Mouse (Mus musculus): ENCODE data around the gene Nmrk1.

Nmrk1 gene

DNA sequence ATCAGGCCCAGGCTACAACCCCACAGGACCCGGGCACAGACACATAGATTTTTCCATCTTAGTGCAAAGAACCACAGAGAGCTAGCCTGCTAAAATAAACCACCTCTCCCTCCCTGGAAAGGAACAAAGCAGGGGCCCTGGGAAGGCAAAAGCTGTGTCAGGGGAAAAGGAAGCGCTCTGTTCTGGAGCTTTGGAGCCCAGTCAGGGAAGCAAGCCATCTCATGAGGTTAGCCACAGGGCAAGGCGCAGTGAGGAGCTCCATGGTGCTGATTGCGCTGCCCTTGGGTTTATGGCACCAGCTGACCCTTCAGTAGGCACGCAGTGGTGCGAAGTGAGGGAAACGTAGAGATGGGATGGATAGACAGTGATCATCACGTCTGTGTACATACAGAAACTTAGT lies 22.6 kb downstream of the Nmrk1 start:
- DNase-seq (ENCODE audit: low spot score in 2 of 2), result no peak

DNA sequence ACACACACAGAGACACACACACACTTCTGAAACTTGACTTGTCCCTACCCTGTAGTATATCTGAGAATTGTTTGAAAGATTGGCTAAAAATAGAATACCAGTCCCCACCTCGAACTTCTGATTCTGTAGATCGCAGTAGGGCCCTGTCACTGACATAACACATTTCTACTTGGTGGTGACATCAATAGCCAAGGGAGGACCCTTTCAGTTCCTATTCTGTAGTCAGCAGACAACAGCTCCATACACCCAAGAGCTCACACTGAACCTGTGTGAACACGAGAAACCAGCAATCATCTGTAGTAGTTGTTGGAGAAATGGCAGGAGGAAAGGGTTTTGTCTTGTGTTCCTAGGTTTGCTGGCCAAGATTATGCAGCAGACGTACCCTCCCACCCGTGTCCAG lies 23.2 kb downstream of the Nmrk1 start:
- no peak for DNase-seq (ENCODE audit: low spot score in 2 of 2)

DNA sequence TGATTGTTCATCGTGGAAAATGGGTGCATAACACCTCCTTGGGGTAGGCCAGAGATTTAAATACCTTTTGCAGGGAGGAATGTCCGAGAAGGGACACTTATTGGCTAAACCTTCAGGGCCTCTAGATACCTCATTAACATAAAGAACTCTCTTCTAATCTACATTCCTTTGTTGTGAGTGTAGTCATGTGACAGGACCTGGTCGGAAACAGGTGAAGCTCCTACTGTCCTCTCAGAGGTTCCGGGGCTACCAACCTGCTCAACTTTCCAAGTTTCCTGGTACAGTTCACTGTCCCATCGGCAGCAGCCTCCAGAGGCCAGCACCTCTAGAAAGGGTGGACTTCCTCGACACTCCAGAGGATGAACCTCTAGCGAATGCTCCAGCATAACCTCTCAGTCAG lies 24.2 kb downstream of the Nmrk1 start:
- DNase-seq (ENCODE audit: low spot score in 2 of 2), result no peak

DNA sequence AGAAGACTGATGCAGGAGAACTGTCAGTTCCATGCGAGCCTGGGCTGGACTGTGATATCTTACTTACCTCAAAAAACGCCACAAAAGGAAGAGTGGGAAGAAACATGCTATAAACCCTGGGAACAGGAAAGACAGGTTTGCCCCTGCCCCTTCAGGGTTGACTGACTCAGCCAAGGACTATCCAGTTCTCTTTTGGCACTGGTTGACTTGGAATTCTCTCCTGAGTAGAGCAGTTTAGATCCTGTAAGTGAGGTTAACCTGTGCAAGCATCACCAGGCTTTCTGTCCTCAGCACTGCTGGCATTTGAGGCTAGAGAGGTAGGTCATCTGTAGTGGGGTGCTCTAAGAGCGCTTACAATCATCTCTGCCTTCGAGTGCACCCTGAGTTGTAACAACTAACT lies 26.7 kb downstream of the Nmrk1 start:
- DNase-seq (ENCODE audit: low spot score in 2 of 2), result peak in 1 of 2 experiments; percentile 6

DNA sequence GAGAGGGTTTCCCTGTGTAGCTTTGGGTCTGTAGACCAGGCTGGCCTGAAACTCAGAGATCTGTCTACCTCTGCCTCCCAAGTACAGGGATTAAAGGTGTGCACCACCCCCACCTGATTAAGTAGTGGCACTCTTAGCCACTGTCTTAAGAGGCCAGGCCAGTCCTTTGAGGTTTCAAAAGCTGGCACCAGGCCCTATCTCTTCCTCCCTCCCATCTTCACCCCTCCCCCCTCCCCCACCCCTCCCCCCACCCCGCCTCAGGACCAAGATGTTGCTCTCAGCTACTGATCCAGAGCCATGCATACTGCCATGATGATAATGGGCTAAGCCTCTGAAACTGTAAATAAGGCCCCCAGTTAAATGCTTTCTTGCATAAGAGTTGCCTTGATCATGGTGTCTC lies 27.6 kb downstream of the Nmrk1 start:
- DNase-seq (ENCODE audit: low spot score in 2 of 2), result no peak

DNA sequence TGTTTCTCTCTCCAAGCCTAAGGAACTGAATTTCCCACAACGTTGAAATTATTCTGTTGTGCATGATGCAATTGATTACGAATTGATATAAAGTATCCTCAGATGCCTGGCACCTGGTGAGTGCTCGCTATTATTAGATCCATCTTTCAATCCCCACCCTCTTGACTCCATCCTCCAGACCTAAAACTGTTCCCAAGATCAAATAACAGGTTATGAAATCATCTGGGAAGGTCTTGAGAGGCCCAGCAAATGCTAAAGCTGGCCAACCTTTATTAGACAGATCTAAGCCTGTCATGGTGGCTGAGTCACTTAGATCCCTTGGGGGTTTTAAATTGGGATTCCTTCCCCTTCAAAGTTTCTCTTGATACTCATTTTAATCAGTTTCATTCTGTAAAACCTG lies 28.7 kb downstream of the Nmrk1 start:
- no peak for DNase-seq (ENCODE audit: low spot score in 2 of 2)

DNA sequence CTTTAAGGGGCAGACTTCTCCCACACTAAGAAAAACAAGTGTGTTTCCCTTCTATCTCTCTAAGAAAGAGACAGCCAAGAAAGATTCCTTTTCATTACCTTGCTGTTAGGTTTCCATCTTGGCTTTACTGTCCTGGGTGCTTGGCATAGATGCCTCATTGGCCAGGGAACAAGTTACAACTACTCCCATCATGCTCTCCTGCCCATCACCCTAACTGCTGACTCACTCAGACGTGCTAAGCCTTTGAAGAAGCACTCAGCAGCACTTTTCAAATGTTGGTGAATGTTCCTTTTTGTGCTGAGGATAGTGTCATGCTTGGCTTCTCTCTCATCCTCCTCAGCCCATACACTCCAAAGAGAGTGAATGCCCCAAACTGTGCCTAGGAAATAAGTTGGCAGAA lies 29.9 kb downstream of the Nmrk1 start:
- no peak for DNase-seq (ENCODE audit: low spot score in 2 of 2)

DNA sequence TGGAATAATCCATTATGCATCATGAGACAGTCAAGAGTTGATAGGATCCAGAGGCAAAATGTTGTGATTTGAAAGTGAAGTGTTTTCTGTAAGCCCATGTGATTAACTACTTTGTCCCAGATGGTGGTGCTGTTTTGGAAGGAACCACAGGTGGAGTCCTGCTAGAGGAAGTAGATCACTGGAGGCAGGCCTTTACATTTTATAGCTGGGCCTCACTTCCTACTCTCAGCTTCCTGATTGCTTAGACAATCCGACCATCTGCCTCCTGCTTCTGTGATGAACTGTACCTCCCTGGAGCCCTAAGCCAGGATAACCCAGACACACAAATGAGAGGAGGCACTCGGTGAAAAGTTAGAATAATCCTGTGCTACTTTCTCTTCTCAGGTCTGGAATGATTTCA lies 32.2 kb downstream of the Nmrk1 start:
- no peak for DNase-seq (ENCODE audit: low spot score in 2 of 2)

DNA sequence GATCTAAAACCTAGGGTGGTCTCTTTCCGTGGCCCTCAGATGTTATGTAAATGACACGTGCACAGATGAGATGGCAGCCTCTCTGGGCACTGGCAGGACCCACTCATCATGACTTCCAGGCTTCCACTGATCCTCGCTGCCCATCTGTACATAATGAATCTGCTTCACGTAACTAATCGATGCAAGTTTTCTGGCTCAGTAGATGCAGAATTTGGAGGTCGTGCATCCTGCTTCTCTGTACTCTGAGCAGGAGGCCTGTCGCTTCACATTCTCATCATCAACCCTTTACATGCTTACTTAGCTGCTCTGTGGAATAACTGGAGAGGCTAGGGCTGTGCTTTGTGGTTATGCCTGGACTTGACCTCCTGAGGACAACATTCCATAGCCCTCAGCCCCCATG lies 35.2 kb downstream of the Nmrk1 start:
- no peak for DNase-seq (ENCODE audit: low spot score in 2 of 2)

DNA sequence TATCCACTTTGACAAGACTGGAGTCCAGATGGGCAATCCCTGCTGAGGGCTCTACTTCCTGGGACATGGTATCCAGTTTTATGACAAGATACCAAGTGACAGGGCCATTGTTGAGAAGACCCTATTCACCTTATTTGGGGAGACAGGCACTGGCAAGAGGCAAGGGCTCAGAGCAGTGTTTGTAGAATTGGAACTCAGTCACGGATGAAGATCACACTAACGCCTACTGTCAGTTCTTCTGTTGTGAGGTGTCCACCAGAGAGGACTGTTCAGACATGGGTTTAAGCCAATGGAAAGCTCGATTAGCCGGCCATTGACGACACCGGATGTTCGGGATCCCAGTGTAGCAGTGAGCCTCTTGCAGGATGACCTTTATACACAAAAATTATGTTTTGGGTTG lies 37.8 kb downstream of the Nmrk1 start:
- no peak for DNase-seq (ENCODE audit: low spot score in 2 of 2)

DNA sequence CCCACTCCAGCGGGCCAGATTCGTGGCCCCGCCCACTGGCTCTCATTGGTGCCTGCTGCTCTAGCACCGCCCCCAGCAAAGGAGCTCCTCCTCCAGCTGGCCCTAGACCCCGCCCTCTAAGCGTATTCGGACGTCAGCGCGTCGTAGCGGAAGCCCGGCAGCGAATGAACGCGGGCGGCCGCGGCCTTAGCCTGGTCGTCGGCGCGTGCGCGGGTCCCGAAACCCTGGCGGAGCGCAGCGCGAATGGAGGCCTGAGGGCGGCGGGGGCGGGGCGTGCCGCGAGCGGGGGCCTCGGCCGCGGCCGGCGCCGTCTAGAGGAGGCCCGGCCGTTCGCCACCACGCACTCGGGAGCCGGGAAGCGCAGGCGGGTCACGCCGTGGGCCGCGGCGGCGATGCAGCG lies 38.9 kb downstream of the Nmrk1 start, which contains the start of gene Carnmt1:
Carnmt1 (plus strand) TSS at position 157 of the 400 bp plus-strand sequence.
- peak; percentile 99 for DNase-seq (ENCODE audit: low spot score in 2 of 2)

DNA sequence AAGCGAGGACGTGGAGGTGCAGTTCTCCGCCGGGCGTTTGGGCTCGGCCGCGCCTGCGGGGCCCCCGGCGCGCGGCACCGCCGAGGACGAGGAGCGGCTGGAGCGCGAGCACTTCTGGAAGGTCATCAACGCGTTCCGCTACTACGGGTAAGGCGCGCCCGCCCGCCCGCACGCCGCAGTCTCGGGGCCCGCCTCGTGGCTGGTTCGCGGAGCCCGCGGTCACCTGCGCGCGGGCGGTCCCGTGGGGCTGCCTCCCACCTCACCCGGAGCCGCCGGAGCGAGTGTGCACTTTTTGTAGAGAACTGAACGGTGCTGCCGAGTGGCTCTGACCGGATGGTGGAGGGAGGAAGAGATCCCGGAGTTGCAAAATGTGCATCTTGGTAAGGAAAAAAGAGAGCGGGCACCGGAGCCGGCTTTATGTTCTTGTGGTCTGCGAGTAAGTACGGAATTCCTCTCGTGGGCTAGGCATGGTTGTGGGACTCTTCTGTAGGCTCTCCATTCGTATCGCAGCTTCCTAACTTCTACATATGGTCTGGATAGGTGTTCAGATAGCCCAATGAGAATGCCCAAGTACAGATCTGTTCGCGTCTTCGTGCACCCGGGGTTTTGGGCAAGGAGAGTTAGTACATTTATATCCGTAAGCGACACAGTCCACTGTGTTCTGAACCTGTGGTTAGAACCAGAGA lies 39.4 kb downstream of the Nmrk1 start:
- peak; percentile 18 to 43 for DNase-seq (ENCODE audit: low spot score in 2 of 2)

DNA sequence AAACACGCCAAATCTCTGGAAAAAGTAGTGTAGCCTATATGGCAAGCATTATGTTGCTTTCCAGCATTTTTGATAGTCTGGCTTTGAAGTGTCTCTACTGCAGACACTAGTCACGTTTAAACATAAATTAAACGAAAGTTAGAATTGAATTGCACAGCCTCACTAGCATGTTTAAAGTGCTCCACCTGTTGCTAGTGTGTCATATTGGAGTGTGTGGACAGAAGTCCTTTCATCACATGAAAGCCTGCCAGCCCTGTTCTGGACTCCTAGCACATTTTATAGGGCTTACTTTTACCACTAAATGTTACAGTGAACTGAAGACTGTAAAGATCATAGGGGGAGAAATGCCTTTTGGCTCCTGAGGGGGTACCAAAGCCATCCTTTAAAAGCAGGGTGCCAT lies 40.7 kb downstream of the Nmrk1 start:
- no peak for DNase-seq (ENCODE audit: low spot score in 2 of 2)

DNA sequence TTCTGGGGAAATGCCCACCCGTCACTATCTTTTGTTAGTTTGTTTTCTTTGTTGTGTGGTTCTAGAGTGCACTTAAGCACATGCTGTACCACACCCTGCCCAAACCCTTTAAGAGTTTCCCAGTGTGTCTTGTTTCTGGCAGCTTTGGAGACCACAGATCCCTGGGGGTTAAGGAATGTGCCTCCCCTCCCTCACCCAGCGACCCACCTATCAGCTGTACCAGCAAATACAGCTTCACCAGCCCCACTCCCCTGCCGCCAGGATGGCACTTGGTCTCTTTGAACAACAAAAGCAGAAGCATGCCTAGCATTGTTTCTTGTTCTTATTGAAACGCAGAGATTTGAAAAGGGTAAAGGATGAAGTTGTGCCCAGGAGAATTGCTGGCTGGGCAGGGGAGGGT lies 41.4 kb downstream of the Nmrk1 start:
- no peak for DNase-seq (ENCODE audit: low spot score in 2 of 2)

DNA sequence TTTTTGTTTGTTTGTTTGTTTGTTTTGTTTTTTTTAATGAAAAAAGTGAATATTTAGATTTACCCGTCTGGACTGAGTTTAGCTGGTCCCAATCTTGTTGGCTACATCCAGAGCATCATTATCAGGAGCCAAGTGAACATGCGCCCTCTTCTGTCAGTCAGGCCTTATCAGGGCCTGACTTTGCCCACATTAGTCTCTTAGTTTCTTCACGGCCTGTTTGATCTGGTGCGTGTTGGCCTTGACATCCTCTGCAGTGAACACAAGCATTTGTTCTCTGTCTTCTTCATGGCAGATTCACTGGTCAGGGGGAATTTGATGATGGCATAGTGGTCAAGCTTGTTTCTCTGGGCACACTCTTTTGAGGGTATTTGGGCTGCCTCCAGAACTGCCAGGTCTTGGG lies 50.4 kb downstream of the Nmrk1 start:
- DNase-seq (ENCODE audit: low spot score in 2 of 2), result no peak

DNA sequence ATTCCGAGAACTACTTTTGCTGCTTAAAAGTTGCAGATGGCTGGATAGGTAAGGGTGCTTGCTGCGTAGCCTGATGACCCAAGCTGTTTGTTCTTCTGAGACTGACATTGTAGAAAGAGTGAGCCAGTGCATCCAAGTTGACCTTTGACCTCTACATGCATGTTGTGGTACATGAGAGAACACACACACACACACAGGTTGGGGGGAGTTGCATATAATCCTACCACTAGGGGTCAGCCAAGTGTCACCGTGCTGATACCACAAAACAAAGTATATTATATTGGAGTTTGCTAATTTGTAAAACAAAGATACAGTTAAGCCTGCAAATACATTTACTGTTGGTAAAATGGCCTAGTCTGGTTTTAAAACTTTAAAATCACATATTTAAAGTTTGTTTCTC lies 55.8 kb downstream of the Nmrk1 start:
- DNase-seq (ENCODE audit: low spot score in 2 of 2), result no peak

DNA sequence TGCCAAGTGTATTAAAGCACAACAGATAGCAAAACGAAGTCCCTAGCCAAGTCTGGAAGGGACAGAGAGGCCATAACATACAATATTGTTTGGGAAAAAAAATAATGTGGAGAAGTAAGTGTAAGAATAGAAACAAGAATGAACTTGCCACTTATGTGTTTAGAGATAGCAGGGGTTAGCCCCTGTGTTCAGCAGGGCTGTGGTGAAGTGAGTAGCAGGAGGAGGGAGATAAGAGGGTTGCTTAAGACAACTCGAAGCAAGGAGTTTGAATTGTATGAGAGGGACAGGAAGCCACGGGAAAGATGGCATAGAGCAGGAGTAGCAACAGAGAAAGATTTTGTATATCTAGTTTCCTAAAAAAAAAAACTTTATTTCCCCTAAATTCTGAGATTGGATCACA lies 60.4 kb downstream of the Nmrk1 start:
- no peak for DNase-seq (ENCODE audit: low spot score in 2 of 2)

DNA sequence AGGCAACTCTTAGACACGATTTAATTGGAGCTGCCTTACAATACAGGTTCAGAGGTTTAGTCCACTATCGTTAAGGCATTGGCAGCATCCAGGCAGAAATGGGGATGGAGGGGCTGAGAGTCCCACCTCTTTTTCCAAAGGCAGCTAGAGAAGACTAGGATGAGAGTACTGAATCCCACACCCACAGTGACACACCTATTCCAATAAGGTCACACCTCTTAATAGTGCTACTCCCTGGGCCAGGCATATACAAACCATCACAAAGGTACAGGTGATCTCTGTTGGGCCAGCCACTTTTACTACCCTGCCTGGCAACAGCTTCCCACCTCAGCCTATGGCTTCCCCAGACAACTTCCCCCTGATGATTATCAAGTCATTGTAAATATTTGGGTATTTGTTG lies 61.0 kb downstream of the Nmrk1 start:
- DNase-seq (ENCODE audit: low spot score in 2 of 2), result no peak

DNA sequence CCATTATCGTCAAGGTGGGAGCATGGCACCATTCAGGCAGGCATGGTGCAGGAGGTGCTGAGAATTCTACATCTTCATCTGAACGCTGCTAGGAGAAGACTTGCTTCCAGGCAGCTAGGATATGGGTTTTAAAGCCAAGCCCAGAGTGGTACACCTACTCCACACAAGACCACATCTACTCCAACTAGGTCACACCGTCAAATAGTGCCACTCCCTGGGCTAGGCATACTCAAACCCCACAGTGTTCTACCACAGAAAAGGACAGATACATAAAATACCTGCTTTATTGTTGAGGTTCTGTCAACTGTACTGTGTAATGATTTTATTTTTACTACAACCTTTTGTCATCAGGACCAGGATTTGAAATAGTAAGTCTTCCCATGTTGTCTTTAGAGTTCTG lies 63.4 kb downstream of the Nmrk1 start:
- DNase-seq (ENCODE audit: low spot score in 2 of 2), result no peak

DNA sequence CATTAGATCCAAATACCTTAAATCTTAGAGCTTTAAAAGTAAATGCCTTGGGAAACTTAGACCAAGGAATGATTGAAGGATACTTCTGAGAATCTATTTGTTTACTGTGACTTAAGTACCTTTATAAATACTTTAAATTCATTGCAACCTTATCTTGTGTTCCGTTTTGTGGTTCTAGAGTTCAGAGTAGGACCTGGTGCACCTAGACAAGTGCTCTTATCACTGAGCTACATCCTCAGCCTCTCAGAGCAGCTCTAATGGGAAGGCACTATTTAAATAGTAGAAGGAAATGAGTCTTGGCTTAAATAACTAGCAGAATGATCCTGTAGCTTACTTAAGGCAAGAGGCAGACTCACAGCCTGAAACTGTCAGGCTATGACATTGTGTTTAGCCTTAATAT lies 63.8 kb downstream of the Nmrk1 start:
- DNase-seq (ENCODE audit: low spot score in 2 of 2), result no peak

All from urinary bladder, adult 18-20 months (tissue).